Mouse (Mus musculus) spleen, adult 2 months (tissue): ENCODE results near the gene B3gat3.
"Not testable (repeated sequence)": the region's sequence is repeated elsewhere in the genome, so short reads cannot be mapped to it uniquely, and the experiment has no call there.

Source experiments
- CTCF ChIP-seq: fragments of 200-500 bp; IDR thresholded peaks from 2 replicates; pipeline ENCODE4 v1.5.1; 2011; ENCODE audit warnings: mild to moderate bottlenecking, inconsistent platforms; ENCODE audit not compliant: insufficient read depth, insufficient read length, insufficient replicate concordance; ENCODE audit errors: extremely low read depth
- POLR2A ChIP-seq: fragments of 200-500 bp; IDR thresholded peaks from 2 replicates; pipeline ENCODE4 v1.6.1; 2011; ENCODE audit warnings: low read depth, low read length, inconsistent platforms

DNA sequence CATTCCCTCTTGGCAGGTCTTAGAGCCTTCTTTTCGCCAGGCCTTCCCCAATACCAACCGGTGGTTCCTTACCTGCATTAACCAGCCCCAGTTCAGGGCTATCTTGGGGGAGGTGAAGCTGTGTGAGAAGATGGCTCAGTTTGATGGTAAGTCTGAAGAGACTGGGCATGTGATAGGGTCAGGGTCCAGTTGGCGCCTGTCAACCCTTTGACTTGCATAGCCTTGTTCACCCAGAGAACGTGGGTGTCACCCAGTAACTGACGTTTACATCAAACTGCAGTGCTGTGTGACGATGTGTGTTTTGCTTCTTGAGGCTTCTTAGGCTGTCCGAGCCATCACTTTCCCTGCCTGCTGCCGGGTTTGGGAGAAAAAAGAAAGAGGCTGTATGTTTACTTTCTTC is 52.3 kb downstream of the B3gat3 start:
- TF ChIP-seq CTCF, POLR2A: not testable (repeated sequence)
